In the genomic region with DNA sequence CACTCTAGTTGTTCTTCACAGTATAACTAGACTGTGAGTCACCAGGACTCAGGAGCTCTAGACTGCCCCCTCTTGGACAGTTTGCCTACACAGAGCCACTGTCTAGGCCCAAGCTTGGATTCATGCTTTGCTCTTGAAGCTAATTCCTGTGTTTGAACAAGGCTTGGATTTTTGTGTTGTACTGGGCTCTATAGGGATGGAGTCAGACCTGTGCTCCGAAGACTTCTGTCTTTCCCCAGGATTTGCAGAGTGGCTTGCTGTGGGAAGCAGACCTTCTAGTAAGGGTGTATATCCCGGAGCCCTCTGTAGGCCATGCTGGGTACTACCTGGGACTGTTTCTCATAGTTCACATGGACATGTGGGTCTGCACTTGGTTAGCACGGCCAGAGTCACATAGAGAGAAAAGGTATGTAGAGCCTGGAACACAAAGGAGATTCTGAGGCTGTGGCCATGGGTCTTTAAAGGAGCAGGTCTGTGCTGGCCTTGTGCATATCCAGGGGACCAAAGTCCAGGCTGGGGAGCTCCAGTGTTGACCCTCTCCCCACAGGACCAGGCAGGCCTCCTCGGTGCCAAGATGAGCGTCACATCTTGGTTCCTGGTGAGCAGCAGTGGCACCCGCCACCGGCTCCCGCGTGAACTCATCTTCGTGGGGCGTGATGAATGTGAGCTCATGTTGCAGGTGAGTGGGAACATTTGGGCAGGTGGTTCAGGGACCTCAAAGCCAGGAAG, we compare ENCODE assay signal across 8 mouse cellular contexts. TPM values are rescaled to one million over a fixed set of nuclear protein-coding genes. Genes with fewer than 3 reads are reported as not detected.
A peak's percentile ranks its signal among the peaks of the same experiment; 100 is the strongest.
DNase-seq lines count a peak whose midpoint lies in the region; TF ChIP-seq lines count a peak whose summit lies in the region.

No protein-coding gene starts in this region.

- DNase-seq in Muller cell, postnatal 12 days (ENCODE audit: inconsistent ontology term), result peak; percentile 56
- DNase-seq in cerebellum, adult 8-10 months, result peak; percentile 79
- peak; percentile 65 to 81 for DNase-seq in frontal cortex, adult 2 months (ENCODE audit: extremely low spot score in 1 of 2, low spot score in 1 of 2)
- peak; percentile 88 for DNase-seq in kidney, postnatal 10 days
- peak; percentile 74 for DNase-seq in lung, adult 2 months
- peak; percentile 65 for DNase-seq in ovary, postnatal 14 days (ENCODE audit: low spot score)
- DNase-seq in urinary bladder, postnatal 36 days (ENCODE audit: low spot score in 2 of 2), result peak; percentile 54 to 61

- H3K4me1 ChIP-seq in lung, adult 2 months (ENCODE audit: control insufficient read depth, insufficient read depth, low read length), result peaks cover 3% of the 10 kb centered on the region

- no peak for TF ChIP-seq POLR2A in lung, adult 2 months (IDR thresholded peaks at IDR 0.05; ENCODE audit: borderline replicate concordance, extremely low read depth, low read depth, low read length)

- no peaks in the 10 kb centered on the region for H3K27me3 ChIP-seq in C2C12 (ENCODE audit: control insufficient read depth, insufficient read depth, insufficient read length)

- peaks cover 11% of the 10 kb centered on the region for H3K79me3 ChIP-seq in C2C12 (ENCODE audit: low read depth)

- H3K36me3 ChIP-seq in C2C12 (ENCODE audit: control insufficient read depth, insufficient read depth), result peaks cover 17% of the 10 kb centered on the region

- no peak overlapping the region for H3ac ChIP-seq in C2C12 (ENCODE audit: control insufficient read depth, insufficient read length, low read depth)

- no peak overlapping the region for H3K4me3 ChIP-seq in C2C12 (ENCODE audit: insufficient read depth, poor library complexity, severe bottlenecking)
- H3K4me3 ChIP-seq in lung, adult 2 months (replicated peaks; ENCODE audit: extremely low read depth, low read depth, low read length), result no peak overlapping the region

- TF ChIP-seq CTCF in C2C12 (IDR thresholded peaks at IDR 0.05; ENCODE audit: control insufficient read depth, insufficient read depth, insufficient read length), result peak; percentile 24
- peak; percentile 42 for TF ChIP-seq CTCF in lung, adult 2 months (IDR thresholded peaks at IDR 0.05; ENCODE audit: insufficient read depth, low read length)

- H3K79me2 ChIP-seq in C2C12 (ENCODE audit: control insufficient read depth, insufficient read depth), result peaks cover 55% of the 10 kb centered on the region

- 71% methylated on average over 11 of the region's 11 CpGs for whole genome bisulfite sequencing in lung, adult 2 months

TF ChIP-seq in C2C12, 6 proteins besides CTCF, POLR2A, EP300 and RAD21:
- TF ChIP-seq FOSL1 (IDR thresholded peaks at IDR 0.05; ENCODE audit: insufficient read depth, low read length, poor library complexity, severe bottlenecking) (peak; percentile 16), MYOD1 (IDR thresholded peaks at IDR 0.05; ENCODE audit: control insufficient read depth, insufficient read length, low read depth) (no peak)

RNA-seq across cellular contexts. Expression of a gene that starts 4.0 kb away (rescaled TPM):
- 33.3 TPM for polyA plus RNA-seq in C2C12 (2012; fragmentation: generic; extraction: Trizol)
- 107 and 119 TPM in 2 replicates for polyA plus RNA-seq in frontal cortex, adult 2 months (2012; rRNA removed)
- polyA plus RNA-seq in lung, adult 2 months (2012; rRNA removed), result 68.2 and 73.2 TPM in 2 replicates

RNA-seq across cellular contexts. Expression of a gene that starts 36.2 kb away (rescaled TPM):
- polyA plus RNA-seq in C2C12 (2012; fragmentation: generic; extraction: Trizol), result not detected
- polyA plus RNA-seq in frontal cortex, adult 2 months (2012; rRNA removed), result 14.0 and 20.4 TPM in 2 replicates
- polyA plus RNA-seq in lung, adult 2 months (2012; rRNA removed), result 78.2 and 90.1 TPM in 2 replicates

RNA-seq across cellular contexts. Expression of a gene that starts 45.6 kb away (rescaled TPM):
- 4.2 TPM for polyA plus RNA-seq in C2C12 (2012; fragmentation: generic; extraction: Trizol)
- polyA plus RNA-seq in frontal cortex, adult 2 months (2012; rRNA removed), result 0.90 and 1.4 TPM in 2 replicates
- polyA plus RNA-seq in lung, adult 2 months (2012; rRNA removed), result 40.9 and 51.2 TPM in 2 replicates

RNA-seq across cellular contexts. Expression of a gene that starts 49.6 kb away (rescaled TPM):
- 297 TPM for polyA plus RNA-seq in C2C12 (2012; fragmentation: generic; extraction: Trizol)
- 174 and 175 TPM in 2 replicates for polyA plus RNA-seq in frontal cortex, adult 2 months (2012; rRNA removed)
- polyA plus RNA-seq in lung, adult 2 months (2012; rRNA removed), result 166 and 187 TPM in 2 replicates

Comparison
In these comparisons a context has a peak if more than half of its experiments do, and no peak if none do; other contexts are left out.
1. RNA of a gene that starts 36.2 kb away (polyA plus RNA-seq): 78.2 to 90.1 TPM in lung, adult 2 months and 14.0 to 20.4 TPM in frontal cortex, adult 2 months; not detected in C2C12 (single experiment); every median in the first group is over 10 times any median in the second.
2. Peak in every context shown above with its lines, with median percentiles within 50 percentile points of each other: DNase-seq.